Mouse (Mus musculus): Measurements from ENCODE around the gene Lsm2.

- no peak for TF ChIP-seq CTCF (conservative IDR thresholded peaks at IDR 0.05; ENCODE audit: low read length)
- TF ChIP-seq NANOG (IDR thresholded peaks at IDR 0.05; ENCODE audit: borderline replicate concordance, low read length), result no peak
- no peak for TF ChIP-seq POU5F1 (IDR thresholded peaks at IDR 0.05; ENCODE audit: borderline replicate concordance, low read length)
Observed at GRCm38 (mm10) chr17:34962125-34962524, 19.5 kb upstream of the Lsm2 start.
